Mouse (Mus musculus) embryonic fibroblast, embryonic 13.5 days (primary cell): ENCODE results near the gene Il9r. TPM values are rescaled to one million over a fixed set of nuclear protein-coding genes. Genes with fewer than 3 reads are reported as not detected.

Source experiments
- H3K27ac ChIP-seq: 2 replicates; pipeline ENCODE4 v1.5.1; 2012; ENCODE audit warnings: low read length, control low read depth, inconsistent platforms; ENCODE audit not compliant: insufficient read depth
- H3K4me1 ChIP-seq: 2 replicates; pipeline ENCODE4 v1.6.1; 2011; ENCODE audit warnings: low read length; ENCODE audit not compliant: control insufficient read depth, insufficient read depth
- H3K4me3 ChIP-seq: 2 replicates; pipeline ENCODE4 v1.5.1; 2011; ENCODE audit warnings: mild to moderate bottlenecking, control low read depth, low read length; ENCODE audit not compliant: insufficient read depth
- CTCF ChIP-seq: IDR thresholded peaks from 2 replicates; pipeline ENCODE4 v1.5.1; 2011; ENCODE audit warnings: mild to moderate bottlenecking, control low read depth, low read length, moderate library complexity, borderline replicate concordance; ENCODE audit not compliant: insufficient read depth
- POLR2A ChIP-seq: IDR thresholded peaks from 2 replicates; pipeline ENCODE4 v1.6.1; 2011; ENCODE audit warnings: low read depth, mild to moderate bottlenecking, control low read depth, low read length, moderate library complexity
- polyA plus RNA-seq: library from polyadenylated mRNA; stranded (reverse); fragments of >200 nt; gene quantifications from 2 replicates; pipeline ENCODE4 v1.2.4, GENCODE M21; 2011; ENCODE audit warnings: low read depth; ENCODE audit not compliant: missing spikeins, insufficient read length

The Il9r gene
- polyA plus RNA-seq, 1 experiment, result not detected

- Histone ChIP-seq H3K4me3 (no peak overlapping the region), H3K4me1 (peaks cover 10% of the 10 kb centered on the region), H3K27ac (no peak overlapping the region)
- TF ChIP-seq POLR2A (no peak), CTCF (no peak)
These were observed 28.3 kb upstream of the Il9r start for GRCm38 (mm10) chr11:32228292-32228845.

GRCm38 (mm10) chr11:32227555-32227954 is 27.5 kb upstream of the Il9r start:
- H3K4me3 ChIP-seq, result no peak overlapping the region
- peaks cover 14% of the 10 kb centered on the region for H3K4me1 ChIP-seq
- no peak for TF ChIP-seq POLR2A
- no peak for TF ChIP-seq CTCF
- no peak overlapping the region for H3K27ac ChIP-seq

- peak overlapping the region; percentile 89; the same call in 1 of the 2 replicates for H3K27ac ChIP-seq
- TF ChIP-seq CTCF, result no peak
- TF ChIP-seq POLR2A, result peak; percentile 44
- H3K4me1 ChIP-seq, result peaks cover 17% of the 10 kb centered on the region
- peak overlapping the region; percentile 76 for H3K4me3 ChIP-seq
These were observed 27.0 kb upstream of the Il9r start for GRCm38 (mm10) chr11:32227041-32227440.

GRCm38 (mm10) chr11:32226124-32226871 is 26.2 kb upstream of the Il9r start, which contains the start of gene Mpg:
TSS of gene Mpg (plus strand) at chr11:32226505.
- H3K4me3 ChIP-seq, result peak within 1 kb of the TSS; percentile 76
- TF ChIP-seq CTCF (no peak), POLR2A (peak; percentile 96)
- peaks cover 17% of the 10 kb centered on the region for H3K4me1 ChIP-seq

GRCm38 (mm10) chr11:32225222-32226104 is 25.4 kb upstream of the Il9r start:
- Histone ChIP-seq H3K4me3 (no peak overlapping the region), H3K27ac (peak overlapping the region; percentile 91), H3K4me1 (peaks cover 17% of the 10 kb centered on the region)
- TF ChIP-seq POLR2A (no peak; the same call in 1 of the 2 replicates), CTCF (no peak)

More at GRCm38 (mm10) chr11:32226124-32226871, 26.2 kb upstream of the Il9r start, which contains the start of gene Mpg:
- H3K27ac ChIP-seq, result peak within 1 kb of the TSS; percentile 91

- TF ChIP-seq CTCF (no peak), POLR2A (no peak)
- no peak overlapping the region for H3K4me3 ChIP-seq
- peaks cover 17% of the 10 kb centered on the region for H3K4me1 ChIP-seq
- H3K27ac ChIP-seq, result peak overlapping the region; percentile 91
These were observed 24.5 kb upstream of the Il9r start for GRCm38 (mm10) chr11:32224468-32225139.

GRCm38 (mm10) chr11:32223297-32223967 is 23.4 kb upstream of the Il9r start:
- TF ChIP-seq POLR2A, result no peak
- TF ChIP-seq CTCF, result no peak
- no peak overlapping the region for H3K4me3 ChIP-seq
- H3K4me1 ChIP-seq, result peaks cover 26% of the 10 kb centered on the region
- 0 out of 2 replicates have a peak overlapping the region, but pooled peaks have one; percentile 91 for H3K27ac ChIP-seq

GRCm38 (mm10) chr11:32222570-32223194 is 22.6 kb upstream of the Il9r start:
- Histone ChIP-seq H3K27ac (peak overlapping the region; percentile 45), H3K4me1 (peaks cover 30% of the 10 kb centered on the region), H3K4me3 (peak overlapping the region; percentile 25)
- no peak for TF ChIP-seq CTCF
- no peak for TF ChIP-seq POLR2A
